Mouse (Mus musculus) forebrain, embryonic 14.5 days (tissue): ENCODE measurements at regions not wholly inside any gene's neighbourhood (a gene's known extent, or its start where the extent isn't known, plus 50 kb on each side); places are given as distances from the start of the nearest gene placed in this dataset.
A peak's percentile ranks its signal among the peaks of the same experiment; 100 is the strongest.

ENCODE experiments used
- ATAC-seq: fragments of 200-750 bp; cut with Nextera tagmentation; 2 replicates; pipeline ENCODE4 v1.8.0; 2017; ENCODE audit warnings: mild to moderate bottlenecking, moderate library complexity
- DNase-seq: peaks from one replicate; pipeline ENCODE4 v3.0.0-alpha.2; 2015; ENCODE audit warnings: low spot score
- H3K27ac ChIP-seq: fragments of 300-500 bp; sonication (generic); 2 replicates; pipeline ENCODE4 v1.5.1; 2014; ENCODE audit warnings: low read depth, mild to moderate bottlenecking, control low read depth, low read length, moderate library complexity
- H3K27me3 ChIP-seq: fragments of 300-500 bp; sonication (generic); replicated peaks from 2 replicates; pipeline ENCODE4 v1.6.1; 2014; ENCODE audit warnings: low read length, control low read depth, mixed read lengths; ENCODE audit not compliant: control insufficient read depth, insufficient read depth
- H3K36me3 ChIP-seq: fragments of 300-500 bp; sonication (generic); 2 replicates; pipeline ENCODE4 v1.6.1; 2014; ENCODE audit warnings: low read length, control low read depth; ENCODE audit not compliant: control insufficient read depth, insufficient read depth
- H3K4me1 ChIP-seq: fragments of 300-500 bp; sonication (generic); 2 replicates; pipeline ENCODE4 v1.6.1; 2014; ENCODE audit warnings: antibody characterized with exemption, low read length, control low read depth; ENCODE audit not compliant: control insufficient read depth, insufficient read depth
- H3K4me2 ChIP-seq: fragments of 300-500 bp; sonication (generic); 2 replicates; pipeline ENCODE4 v1.6.1; 2014; ENCODE audit warnings: mild to moderate bottlenecking, control low read depth, low read length
- H3K4me3 ChIP-seq: fragments of 300-500 bp; sonication (generic); 2 replicates; pipeline ENCODE4 v1.5.1; 2014; ENCODE audit warnings: low read depth, low read length, control low read depth
- H3K9ac ChIP-seq: fragments of 300-500 bp; sonication (generic); 2 replicates; pipeline ENCODE4 v1.6.1; 2014; ENCODE audit warnings: mild to moderate bottlenecking, low read length, control low read depth, moderate library complexity
- H3K9me3 ChIP-seq: fragments of 300-500 bp; sonication (generic); replicated peaks from 2 replicates; pipeline ENCODE4 v1.6.1; 2016; ENCODE audit warnings: low read length, control low read depth, mixed read lengths; ENCODE audit not compliant: control insufficient read depth
- WGBS: fragments of 180-500 bp; shearing (Covaris S2); extraction: QIAGEN DNeasy Blood & Tissue Kit; methylation state at CpG from one replicate; pipeline ENCODE4 v1.1.7; 2014; 5-methylcytosine and 5-hydroxymethylcytosine counted together

- no peak overlapping the region for H3K27ac ChIP-seq
- peak; percentile 64 for DNase-seq
- H3K27me3 ChIP-seq: no peaks in the 10 kb centered on the region
- H3K9me3 ChIP-seq: no peaks in the 10 kb centered on the region
- no peak overlapping the region for H3K4me2 ChIP-seq
- ATAC-seq: no peak
- no peaks in the 10 kb centered on the region for H3K36me3 ChIP-seq
- 0 out of 2 replicates have a peak, but pooled peaks cover 3% of the 10 kb centered on the region for H3K4me1 ChIP-seq
- H3K4me3 ChIP-seq: no peak overlapping the region
- WGBS: 54% methylated on average over 4 of the region's 4 CpGs
- H3K9ac ChIP-seq: no peak overlapping the region
Measured at GRCm38 (mm10) chr6:49930104-49930503, 107.6 kb downstream of the Npy start.

GRCm38 (mm10) chr6:49943087-49943486 is 120.6 kb downstream of the Npy start:
- no peaks in the 10 kb centered on the region for H3K9me3 ChIP-seq
- H3K4me1 ChIP-seq: no peaks in the 10 kb centered on the region
- ATAC-seq (no peak), DNase-seq (no peak)
- no peak overlapping the region for H3K4me2 ChIP-seq
- H3K27ac ChIP-seq: no peak overlapping the region
- 84% methylated on average over 9 of the region's 9 CpGs for WGBS
- H3K4me3 ChIP-seq: no peak overlapping the region
- no peaks in the 10 kb centered on the region for H3K36me3 ChIP-seq
- no peaks in the 10 kb centered on the region for H3K27me3 ChIP-seq
- no peak overlapping the region for H3K9ac ChIP-seq

- H3K36me3 ChIP-seq: no peaks in the 10 kb centered on the region
- DNase-seq: no peak
- H3K4me2 ChIP-seq: no peak overlapping the region
- H3K4me1 ChIP-seq: no peaks in the 10 kb centered on the region
- no peak overlapping the region for H3K27ac ChIP-seq
- no peak for ATAC-seq
- H3K27me3 ChIP-seq: no peaks in the 10 kb centered on the region
- no peak overlapping the region for H3K4me3 ChIP-seq
- WGBS: 94% methylated on average over 8 of the region's 8 CpGs
- H3K9me3 ChIP-seq: no peaks in the 10 kb centered on the region
- no peak overlapping the region for H3K9ac ChIP-seq
Measured at GRCm38 (mm10) chr6:49958891-49959290, 136.4 kb downstream of the Npy start.

GRCm38 (mm10) chr6:49961166-49961565 is 138.7 kb downstream of the Npy start:
- ATAC-seq (no peak), DNase-seq (no peak)
- Histone ChIP-seq H3K4me3 (no peak overlapping the region), H3K36me3 (no peaks in the 10 kb centered on the region), H3K4me1 (no peaks in the 10 kb centered on the region), H3K9ac (no peak overlapping the region), H3K27ac (no peak overlapping the region), H3K4me2 (no peak overlapping the region), H3K9me3 (no peaks in the 10 kb centered on the region), H3K27me3 (no peaks in the 10 kb centered on the region)
- 91% methylated on average over 4 of the region's 4 CpGs for WGBS

GRCm38 (mm10) chr6:49965944-49966545 is 143.5 kb downstream of the Npy start:
- Histone ChIP-seq H3K36me3 (no peaks in the 10 kb centered on the region), H3K4me2 (no peak overlapping the region), H3K27me3 (no peaks in the 10 kb centered on the region), H3K9me3 (no peaks in the 10 kb centered on the region), H3K27ac (no peak overlapping the region), H3K4me3 (no peak overlapping the region), H3K9ac (no peak overlapping the region), H3K4me1 (no peaks in the 10 kb centered on the region)
- ATAC-seq: no peak
- 80% methylated on average over 5 of the region's 5 CpGs for WGBS
- no peak for DNase-seq

GRCm38 (mm10) chr6:49966555-49966954 is 143.5 kb upstream of the Mpp6 start:
- Histone ChIP-seq H3K4me3 (no peak overlapping the region), H3K9ac (no peak overlapping the region), H3K4me1 (no peaks in the 10 kb centered on the region), H3K36me3 (no peaks in the 10 kb centered on the region), H3K27ac (no peak overlapping the region), H3K4me2 (no peak overlapping the region), H3K9me3 (no peaks in the 10 kb centered on the region), H3K27me3 (no peaks in the 10 kb centered on the region)
- no peak for ATAC-seq
- 94% methylated on average over 3 of the region's 3 CpGs for WGBS
- DNase-seq: no peak

- H3K27me3 ChIP-seq: no peaks in the 10 kb centered on the region
- H3K4me1 ChIP-seq: no peaks in the 10 kb centered on the region
- no peak overlapping the region for H3K27ac ChIP-seq
- no peak overlapping the region for H3K9ac ChIP-seq
- no peak overlapping the region for H3K4me3 ChIP-seq
- H3K36me3 ChIP-seq: no peaks in the 10 kb centered on the region
- DNase-seq (no peak), ATAC-seq (no peak)
- 55% methylated on average over 7 of the region's 7 CpGs for WGBS
- H3K9me3 ChIP-seq: no peaks in the 10 kb centered on the region
- no peak overlapping the region for H3K4me2 ChIP-seq
Measured at GRCm38 (mm10) chr6:49973258-49973865, 136.7 kb upstream of the Mpp6 start.

- Histone ChIP-seq H3K4me2 (0 out of 2 replicates have a peak overlapping the region, but pooled peaks have one; percentile 21), H3K4me3 (no peak overlapping the region), H3K27ac (no peak overlapping the region), H3K4me1 (no peaks in the 10 kb centered on the region), H3K9me3 (no peaks in the 10 kb centered on the region), H3K36me3 (no peaks in the 10 kb centered on the region), H3K9ac (no peak overlapping the region), H3K27me3 (no peaks in the 10 kb centered on the region)
- DNase-seq (peak; percentile 84), ATAC-seq (peak; percentile 55; the same call in 1 of the 2 replicates)
- 54% methylated on average over 11 of the region's 11 CpGs for WGBS
Measured at GRCm38 (mm10) chr6:49977783-49978182, 132.3 kb upstream of the Mpp6 start.

GRCm38 (mm10) chr6:49983740-49984139 is 126.3 kb upstream of the Mpp6 start:
- no peak overlapping the region for H3K9ac ChIP-seq
- no peaks in the 10 kb centered on the region for H3K36me3 ChIP-seq
- ATAC-seq (no peak), DNase-seq (no peak)
- WGBS: 46% methylated on average over 4 of the region's 4 CpGs
- no peaks in the 10 kb centered on the region for H3K9me3 ChIP-seq
- no peak overlapping the region for H3K27ac ChIP-seq
- no peak overlapping the region for H3K4me3 ChIP-seq
- H3K27me3 ChIP-seq: no peaks in the 10 kb centered on the region
- H3K4me1 ChIP-seq: peaks cover 15% of the 10 kb centered on the region
- no peak overlapping the region for H3K4me2 ChIP-seq
